Mouse (Mus musculus) kidney, adult 8-10 months (tissue): ENCODE measurements around the gene Smc1a.

Experiments used
- DNase-seq, 2 experiments: peaks; one replicate each; pipeline ENCODE4 v3.0.0; 2022

The Smc1a gene

DNA sequence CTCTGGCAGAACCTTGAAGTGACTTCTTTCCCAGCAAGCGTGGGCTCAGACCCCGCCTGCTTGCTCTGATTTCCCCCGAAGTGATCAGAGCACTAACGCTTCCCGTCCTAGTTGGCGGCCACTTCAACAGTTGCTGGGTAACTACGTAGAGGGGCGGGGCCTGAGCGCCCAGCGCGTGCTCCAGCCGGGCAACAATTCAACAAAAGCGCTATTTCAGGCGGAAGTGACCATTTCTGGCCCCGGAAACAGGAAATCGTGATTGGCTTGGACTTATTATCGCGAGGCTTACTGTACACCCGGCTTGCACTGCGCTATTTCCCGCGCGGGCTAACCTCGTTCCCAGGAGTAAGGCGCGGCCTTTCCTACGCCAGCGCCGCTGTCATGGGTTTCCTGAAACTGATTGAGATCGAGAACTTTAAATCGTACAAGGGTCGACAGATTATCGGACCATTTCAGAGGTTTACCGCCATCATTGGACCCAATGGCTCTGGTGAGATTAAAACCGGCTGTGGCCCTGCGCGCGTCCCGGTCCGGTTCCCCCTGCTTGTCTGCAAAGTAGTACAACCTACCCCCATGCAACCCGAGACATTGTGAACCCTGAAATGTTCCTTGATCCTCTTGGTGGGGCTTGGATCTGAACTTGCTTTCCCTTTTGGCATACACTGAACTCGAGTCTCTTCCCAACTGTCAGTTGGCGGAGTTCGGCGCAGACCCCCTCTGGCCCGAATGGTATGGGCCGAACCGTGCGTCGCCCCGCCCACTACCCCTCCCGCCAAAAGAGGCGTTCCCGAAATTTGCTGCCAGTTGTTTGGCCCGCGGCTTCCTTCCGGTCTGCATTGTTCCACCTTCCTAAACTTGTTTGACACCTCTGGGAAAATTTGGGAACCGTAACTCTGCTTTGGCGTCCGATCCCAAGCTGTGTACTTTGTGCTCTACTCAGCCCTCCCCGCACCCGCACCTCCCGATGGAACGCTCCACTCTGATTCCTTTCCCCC lies at the start of gene Smc1a, which contains the start of gene Ribc1:
Smc1a (plus strand) TSS at position 278 of the 995 bp plus-strand sequence.
Ribc1 (minus strand) TSS at position 145 of the 995 bp plus-strand sequence.
- DNase-seq = peak; percentile 93 to 95

DNA sequence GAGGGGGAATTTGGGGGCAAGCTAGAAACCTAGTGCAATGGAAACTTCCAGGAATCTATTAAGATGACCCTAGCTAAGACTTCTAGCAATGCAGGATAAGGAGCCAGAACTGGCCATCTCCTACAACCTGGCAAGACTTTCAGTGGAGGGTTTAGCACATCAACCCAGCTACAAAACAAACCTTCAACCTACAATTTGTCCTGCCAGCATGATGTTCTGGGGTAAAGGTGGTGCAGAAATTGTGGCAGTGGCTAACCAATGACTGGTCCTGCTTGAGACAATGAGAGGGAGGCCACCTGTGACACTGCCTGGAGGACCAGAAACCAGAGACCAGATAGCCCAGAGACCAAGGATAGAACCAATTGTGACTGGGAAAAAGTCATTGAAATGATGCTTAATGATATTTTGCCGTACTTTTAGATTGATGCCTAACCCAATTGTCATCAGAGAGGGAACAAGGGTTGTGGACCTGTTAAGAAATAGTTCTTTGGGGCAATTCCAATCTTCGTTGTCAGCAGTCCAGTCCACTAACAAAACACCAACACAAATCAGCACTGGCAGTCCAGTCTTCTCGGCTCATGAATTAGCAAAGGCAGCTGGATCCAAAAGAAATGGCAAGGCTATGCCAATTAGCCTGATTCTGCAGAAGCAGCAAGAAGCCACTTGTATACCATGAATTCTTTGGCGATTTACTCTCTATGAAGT lies 17.1 kb upstream of the Smc1a start:
- no peak for DNase-seq

DNA sequence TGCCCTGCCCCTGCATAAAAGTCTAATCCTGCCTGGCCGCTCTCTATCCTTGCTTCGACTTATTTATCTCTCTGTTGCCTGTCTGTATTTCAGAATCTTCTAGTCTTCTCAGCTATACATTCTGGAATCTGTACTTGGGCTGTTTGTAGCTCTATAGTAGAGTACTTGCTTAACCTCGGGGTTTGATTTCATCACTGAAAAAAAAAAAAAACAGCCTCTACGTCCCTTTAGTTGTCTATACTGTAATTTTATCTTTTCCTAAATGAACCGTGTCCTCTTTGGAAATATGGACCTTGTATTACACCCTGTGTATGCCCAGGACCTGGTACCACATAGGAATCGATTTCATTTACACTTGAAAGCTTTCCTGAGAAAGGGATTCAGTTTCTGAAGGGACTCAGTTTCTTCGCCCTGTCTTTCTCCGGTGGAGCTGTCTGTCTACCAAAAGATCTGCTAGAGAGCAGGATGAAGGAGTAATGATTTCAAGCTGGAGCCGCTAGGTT lies 15.0 kb upstream of the Smc1a start:
- DNase-seq = no peak

DNA sequence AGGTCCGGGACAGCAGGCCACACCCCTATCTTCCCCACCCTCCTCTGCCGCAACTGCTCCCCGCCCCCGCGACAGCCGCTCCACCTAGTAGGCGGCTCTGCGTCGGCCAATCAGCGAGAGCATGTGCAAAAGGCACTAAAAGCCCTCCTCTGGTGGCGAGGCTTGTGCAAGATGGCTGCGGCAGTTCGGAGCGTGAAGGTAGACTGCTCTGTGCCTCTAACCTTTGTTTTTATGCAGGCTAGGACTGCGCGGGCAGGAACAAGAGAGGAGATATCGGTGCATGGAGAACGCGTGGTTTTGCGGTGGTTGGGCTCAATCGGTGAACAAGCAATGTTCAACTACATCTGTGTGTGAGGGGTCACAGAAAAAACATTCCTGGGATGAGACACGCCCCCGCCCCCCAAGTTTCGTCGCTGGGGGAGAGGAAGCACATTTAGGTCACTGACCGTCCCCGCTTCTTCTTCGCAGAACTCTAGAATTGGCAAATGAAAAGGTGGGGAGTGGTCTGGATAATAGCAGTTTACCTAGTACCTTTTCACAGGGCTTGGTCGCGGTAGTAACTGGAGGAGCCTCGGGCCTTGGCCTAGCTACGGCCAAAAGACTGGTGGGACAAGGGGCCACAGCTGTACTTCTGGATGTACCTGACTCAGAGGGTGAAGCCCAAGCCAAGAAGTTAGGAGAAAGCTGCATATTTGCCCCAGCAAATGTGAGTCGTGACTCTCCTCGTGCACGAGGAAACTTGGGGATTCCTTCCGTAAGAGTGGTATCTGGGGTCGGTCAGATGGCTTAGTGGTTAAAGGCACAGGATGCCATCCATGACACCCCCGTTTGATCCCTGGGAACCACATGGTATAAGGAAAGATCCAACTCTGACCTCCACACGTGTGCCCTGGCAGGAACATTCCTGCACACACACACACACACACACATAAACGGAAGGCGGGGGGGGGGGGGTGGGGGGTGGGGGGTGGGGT lies 14.2 kb upstream of the Smc1a start, which contains the start of gene Hsd17b10:
Hsd17b10 (plus strand) TSS at position 109 of the 974 bp plus-strand sequence.
- DNase-seq = peak; percentile 86

DNA sequence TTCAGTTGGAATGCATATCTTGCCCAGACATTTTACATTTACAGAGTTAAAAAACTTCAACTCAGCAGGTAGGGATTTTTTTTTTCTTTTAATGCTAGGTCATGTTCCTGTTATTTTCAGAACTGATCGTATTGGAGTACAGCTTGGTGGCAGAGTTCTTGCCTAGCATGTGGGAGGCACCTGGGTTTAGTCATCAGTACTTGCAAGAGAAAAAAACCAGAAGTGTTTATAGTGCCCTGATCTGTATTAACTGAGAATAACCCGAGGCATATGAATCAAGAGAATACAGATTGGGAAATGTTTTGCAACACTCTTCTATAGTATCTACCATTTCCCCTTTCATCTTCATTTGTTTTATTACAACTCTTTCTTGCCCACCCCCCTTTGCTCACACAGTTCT lies 13.4 kb upstream of the Smc1a start:
- DNase-seq = no peak

DNA sequence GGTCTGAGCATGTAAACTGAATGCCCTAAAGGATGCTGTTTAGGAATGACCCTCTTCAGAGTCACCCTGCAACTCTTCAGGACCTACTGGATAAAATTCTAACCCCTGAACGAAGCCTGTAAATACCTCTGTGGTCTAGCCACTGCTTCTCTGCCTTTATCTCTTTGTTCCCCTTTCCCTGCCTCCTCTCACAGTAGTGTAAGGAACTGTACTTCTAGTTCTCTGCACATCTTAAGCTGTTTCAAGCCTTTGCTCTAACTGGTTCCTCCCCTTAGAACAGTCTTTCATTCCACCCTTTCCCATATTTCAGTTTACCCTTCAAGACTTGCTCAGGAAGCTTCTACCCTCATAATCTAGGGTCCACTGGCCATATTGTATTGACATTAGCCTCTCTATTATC lies 8.4 kb upstream of the Smc1a start:
- DNase-seq = no peak

DNA sequence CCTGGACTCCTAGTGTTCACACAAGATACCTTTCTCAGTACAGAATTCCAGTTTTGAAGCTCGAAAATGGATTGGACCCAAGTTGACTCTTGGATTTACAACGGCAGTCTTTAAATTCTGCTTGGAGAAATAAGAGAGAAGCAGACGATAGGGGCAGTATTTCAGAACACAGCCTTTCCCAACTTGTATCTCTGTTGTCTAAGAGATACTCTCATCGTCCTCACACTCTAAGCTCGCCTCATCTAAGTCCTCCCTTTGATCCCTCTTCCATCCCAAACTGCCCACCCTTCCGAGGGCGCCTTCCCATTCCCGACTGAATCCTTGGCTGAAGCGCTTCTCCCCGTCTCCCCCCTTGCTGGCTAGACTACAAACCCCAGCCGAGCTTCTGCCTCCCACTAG lies 477 bp upstream of the Smc1a start:
- DNase-seq = no peak

DNA sequence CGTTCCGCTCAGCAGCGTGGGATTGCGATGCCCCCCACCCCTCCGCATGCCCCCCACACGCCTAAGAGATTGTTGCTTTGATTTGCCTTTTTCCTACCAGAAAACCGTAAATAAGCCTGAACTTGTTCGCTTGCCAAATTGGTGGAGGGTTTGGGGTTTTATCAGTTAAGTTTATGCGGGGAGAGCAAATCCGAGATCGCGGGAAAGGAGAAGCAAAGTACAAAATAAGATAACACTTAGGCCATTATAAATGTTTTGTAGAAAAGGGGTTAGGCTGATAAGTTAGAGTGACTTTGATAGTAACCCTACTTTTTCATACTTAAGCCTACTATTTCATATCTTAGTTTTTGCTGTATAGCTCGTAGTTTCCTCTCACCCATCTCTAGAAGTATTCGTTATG lies 958 bp downstream of the Smc1a start:
- no peak for DNase-seq

DNA sequence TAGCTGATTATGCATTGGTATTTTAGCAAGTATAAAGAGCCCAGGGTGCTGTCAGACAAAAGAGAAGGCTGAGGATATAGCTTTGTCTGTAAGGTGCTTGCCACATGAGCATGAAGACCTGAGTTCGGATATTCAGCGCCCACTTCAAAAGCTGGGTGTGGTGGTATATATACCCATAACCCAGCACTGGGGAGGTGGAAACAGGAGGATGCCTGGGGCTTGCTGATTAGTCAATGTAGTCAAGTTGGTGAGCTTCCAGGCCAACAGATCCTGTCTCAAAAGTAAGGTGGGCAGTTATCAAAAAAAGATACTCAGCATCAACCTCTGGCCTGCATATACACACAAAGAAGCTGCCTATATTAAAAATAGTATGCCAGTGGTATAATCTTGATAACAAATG lies 3.1 kb downstream of the Smc1a start:
- no peak for DNase-seq

DNA sequence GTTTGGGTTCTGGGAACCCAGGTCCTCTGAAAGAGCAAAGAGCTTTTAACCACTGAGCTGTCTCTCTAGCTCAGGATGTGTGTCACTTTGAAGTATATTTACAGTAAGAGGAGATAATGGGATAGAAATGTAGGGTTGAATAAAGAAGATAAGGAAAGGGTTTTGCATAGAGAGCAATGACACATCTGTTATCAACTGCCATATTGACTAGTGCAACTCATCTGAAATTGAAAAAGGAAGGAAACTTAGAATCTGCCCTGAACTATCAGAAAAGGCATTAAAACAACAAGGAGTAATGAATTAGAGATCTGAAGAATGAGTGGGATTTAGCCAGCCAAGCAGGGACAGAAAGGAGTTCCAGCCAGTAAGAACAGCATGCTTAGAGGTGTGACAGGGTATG lies 23.6 kb downstream of the Smc1a start:
- DNase-seq = no peak

DNA sequence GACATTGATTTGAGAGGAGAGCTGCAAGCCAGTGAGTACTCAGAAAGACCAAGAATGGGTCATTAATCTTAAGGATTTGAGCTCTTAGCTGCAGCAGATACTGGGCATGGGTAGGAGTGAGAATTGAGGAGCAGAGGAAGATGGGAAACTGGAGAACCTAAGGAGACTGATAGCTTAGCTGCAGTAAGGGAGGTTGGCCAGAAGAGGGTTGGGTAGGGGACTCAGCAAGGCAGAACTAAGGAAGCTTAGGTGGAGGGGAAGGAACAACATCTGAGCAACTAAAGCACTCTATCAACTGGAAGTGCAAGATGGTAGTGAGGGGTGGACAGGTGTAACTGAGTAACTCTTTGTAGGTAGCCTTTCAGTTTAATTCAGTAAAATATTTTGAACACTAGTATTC lies 31.0 kb downstream of the Smc1a start:
- DNase-seq = no peak

DNA sequence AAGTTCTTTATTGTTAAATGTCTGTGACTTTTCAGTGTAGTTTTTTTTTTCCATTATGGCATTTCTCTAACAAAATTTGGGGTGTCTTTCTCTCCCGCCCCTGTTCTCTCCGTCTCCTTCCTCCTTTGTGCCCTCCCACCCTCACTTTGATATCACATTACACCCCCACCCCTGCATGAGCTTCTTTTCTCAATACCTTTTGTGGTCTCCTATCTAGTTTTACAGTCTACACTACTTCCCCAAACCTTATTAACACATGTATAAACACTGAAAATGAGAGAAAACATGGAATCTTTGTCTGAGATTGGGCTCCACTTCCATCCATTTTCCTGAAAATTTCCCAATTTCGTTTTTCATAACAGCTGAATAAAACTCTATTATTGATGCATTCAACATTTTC lies 36.3 kb downstream of the Smc1a start:
- DNase-seq = no peak

DNA sequence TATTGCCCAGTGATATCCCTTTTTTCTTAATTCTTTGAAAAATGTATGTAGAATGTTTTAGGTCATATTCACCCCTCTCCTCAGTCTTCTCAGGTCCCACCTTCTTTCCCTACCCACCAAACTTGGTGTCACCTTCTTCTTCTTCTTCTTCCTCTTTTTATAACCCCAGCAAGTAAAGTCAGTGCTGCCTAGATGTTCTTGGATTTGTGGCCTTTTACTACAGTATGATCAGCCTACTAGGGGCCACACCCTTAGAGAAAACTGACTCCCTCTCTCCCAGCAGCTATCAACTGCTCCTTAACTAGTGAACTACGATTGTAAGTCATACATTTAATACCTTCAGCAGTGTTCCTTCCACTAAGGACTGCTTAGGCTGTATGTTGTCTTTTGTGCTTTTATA lies 37.9 kb downstream of the Smc1a start:
- no peak for DNase-seq

DNA sequence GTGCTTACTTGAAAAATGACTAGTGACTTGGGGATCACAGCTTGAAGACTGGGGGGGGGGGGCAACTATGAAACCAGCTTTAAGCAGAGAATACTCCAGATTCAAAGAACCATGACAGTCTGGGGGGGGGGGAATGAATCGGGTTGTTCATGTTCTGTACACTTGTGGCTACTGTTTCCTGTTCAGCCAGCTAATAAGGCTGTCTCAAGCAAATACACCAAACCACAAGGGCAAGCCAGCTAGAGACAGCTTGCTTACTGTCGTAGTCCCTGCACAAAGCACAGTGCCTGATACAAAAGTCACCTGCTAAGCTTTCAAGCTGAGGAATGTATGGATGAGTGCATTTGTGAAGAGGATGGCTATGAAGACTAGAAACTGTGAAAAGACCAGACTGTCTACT lies 49.4 kb downstream of the Smc1a start:
- no peak for DNase-seq

DNA sequence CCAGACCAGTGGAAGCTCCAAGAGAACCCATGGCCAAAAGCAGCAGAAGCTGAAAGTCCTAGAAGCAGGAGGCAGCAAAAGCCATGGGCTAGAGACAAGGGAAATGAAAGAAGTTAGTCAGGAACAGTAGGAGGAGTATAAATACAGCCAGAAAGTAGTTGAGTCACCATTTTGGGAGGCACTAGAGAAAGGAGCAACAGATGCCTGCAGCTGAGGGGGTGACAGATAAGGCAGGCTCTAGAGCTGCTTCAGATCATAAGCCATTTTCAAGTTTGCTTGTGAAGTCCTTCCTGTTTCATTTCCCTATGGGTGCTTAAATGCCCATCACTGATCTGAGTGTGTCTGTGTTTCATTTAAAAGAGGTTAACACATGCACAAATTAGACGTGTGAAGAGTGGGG lies 51.6 kb downstream of the Smc1a start:
- no peak for DNase-seq

DNA sequence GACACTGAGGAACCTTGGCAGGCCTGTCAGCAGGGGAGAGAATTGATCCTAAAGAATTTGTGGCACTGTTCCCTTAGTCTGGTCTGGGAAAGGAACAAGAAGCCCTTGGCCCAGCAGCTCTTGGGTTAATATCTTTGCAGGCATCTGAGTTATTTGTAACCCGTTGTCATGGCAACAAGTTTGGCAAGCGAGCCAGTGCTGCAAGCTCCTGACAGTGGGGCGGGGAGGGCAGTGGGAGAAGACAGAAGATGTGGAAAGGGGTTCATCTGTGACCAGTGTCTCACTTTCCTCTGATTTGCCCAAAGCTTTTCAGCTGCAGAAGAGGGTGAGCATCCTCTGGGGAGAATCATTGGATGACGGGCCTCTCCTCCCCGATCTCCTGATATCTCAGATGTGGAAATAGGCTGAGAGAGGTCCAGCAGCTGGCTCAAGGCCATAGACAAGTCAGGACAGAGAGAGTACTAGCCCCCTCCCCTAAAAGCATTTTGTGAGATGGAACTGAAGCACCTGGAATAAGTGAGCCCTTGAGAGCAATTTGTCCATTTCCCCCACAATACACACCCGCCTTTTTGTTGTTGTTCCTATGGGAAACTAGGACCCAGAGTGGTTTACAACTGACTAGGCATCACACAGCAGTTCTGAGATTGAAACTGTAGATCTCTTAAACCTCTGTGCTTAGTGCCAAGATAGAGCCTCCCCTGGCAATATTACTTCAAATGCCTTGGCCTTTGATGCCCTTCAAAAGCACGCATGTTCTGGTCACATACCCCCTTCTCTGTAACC lies 73.8 kb downstream of the Smc1a start:
- peak in 1 of 2 experiments; percentile 1 for DNase-seq

DNA sequence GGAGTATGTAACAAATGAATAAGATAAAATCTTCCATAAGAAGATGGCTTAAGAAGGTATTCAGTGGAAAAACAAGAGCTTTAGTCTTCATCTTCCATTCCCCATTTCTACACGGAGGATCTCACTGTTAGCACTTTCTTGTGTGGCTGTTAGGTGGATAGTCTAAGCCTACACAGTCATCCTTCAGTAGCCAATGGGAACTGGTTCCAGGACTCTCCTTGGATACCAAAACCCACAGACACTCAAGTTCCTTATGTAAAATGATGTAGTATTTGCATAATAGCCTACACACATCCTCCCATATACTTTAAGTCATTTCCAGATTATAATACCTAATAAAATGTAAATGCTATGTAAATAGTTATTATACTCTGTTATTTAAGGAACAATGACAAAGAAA lies 81.3 kb downstream of the Smc1a start:
- no peak for DNase-seq
